Mouse (Mus musculus): Measurements from ENCODE around the gene Gps1. TPM values are rescaled to one million over a fixed set of nuclear protein-coding genes. Genes with fewer than 3 reads are reported as not detected.

The Gps1 gene
- total RNA-seq (2023): 10 to 100 TPM; 73.1 to 93.6 TPM

GRCm38 (mm10) chr11:120784064-120784791 lies at the start of gene Gps1, which contains the start of gene Rfng:
TSS of gene Gps1 (plus strand) at chr11:120784272.
TSS of gene Rfng (minus strand) at chr11:120784207.

GRCm38 (mm10) chr11:120762672-120763041 lies 21.4 kb upstream of the Gps1 start, which contains the start of gene Hmga1b:
TSS of gene Hmga1b (plus strand) at chr11:120762794.

GRCm38 (mm10) chr11:120795756-120796613 lies 11.9 kb downstream of the Gps1 start, which contains the start of gene Dus1l:
TSS of gene Dus1l (minus strand) at chr11:120796403.

GRCm38 (mm10) chr11:120823956-120824786 lies 40.1 kb downstream of the Gps1 start, which contains the start of gene Fasn:
TSS of gene Fasn (minus strand) at chr11:120824547.

Other genes with a start within 250 kb of the Gps1 start
- gene Mcrip1, start 234.5 kb upstream of the Gps1 start, total RNA-seq (2023): 10 to 100 TPM; 41.4 to 41.6 TPM
- gene Ppp1r27, start 233.1 kb upstream of the Gps1 start, total RNA-seq (2023): not detected
- 100 to 1,000 TPM; 159 to 168 TPM for gene P4hb, start 211.0 kb upstream of the Gps1 start, total RNA-seq (2023)
- gene Arhgdia, start 202.6 kb upstream of the Gps1 start, total RNA-seq (2023): 100 to 1,000 TPM; 410 to 436 TPM
- 100 to 1,000 TPM; 112 to 138 TPM for gene Alyref, start 185.9 kb upstream of the Gps1 start, total RNA-seq (2023)
- gene Anapc11, start 185.9 kb upstream of the Gps1 start, total RNA-seq (2023): 10 to 100 TPM; 80.1 to 83.9 TPM
- gene Npb, start 175.8 kb upstream of the Gps1 start, total RNA-seq (2023): 1 to 10 TPM; 2.4 to 4.5 TPM
- 100 to 1,000 TPM; 131 to 143 TPM for gene Pcyt2, start 166.3 kb upstream of the Gps1 start, total RNA-seq (2023)
- 100 to 1,000 TPM; 132 to 138 TPM for gene Sirt7, start 159.0 kb upstream of the Gps1 start, total RNA-seq (2023)
- gene Mafg, start 150.7 kb upstream of the Gps1 start, total RNA-seq (2023): 10 to 100 TPM; 26.8 to 34.7 TPM
- gene Pycr1, start 140.5 kb upstream of the Gps1 start, total RNA-seq (2023): 1 to 10 TPM; 1.8 to 2.8 TPM
- not detected for gene Myadml2, start 136.1 kb upstream of the Gps1 start, total RNA-seq (2023)
- gene Notum, start 123.1 kb upstream of the Gps1 start, total RNA-seq (2023): not detected
- 100 to 1,000 TPM; 100 to 106 TPM for gene Aspscr1, start 111.3 kb upstream of the Gps1 start, total RNA-seq (2023)
- 10 to 100 TPM; 32.7 to 35.1 TPM for gene Cenpx, start 70.5 kb upstream of the Gps1 start, total RNA-seq (2023)
- gene Lrrc45, start 70.3 kb upstream of the Gps1 start, total RNA-seq (2023): 10 to 100 TPM; 32.4 to 37.7 TPM
- 1 to 10 TPM in 1 of 2 experiments, not detected in 1; 1.4 TPM for gene Rac3, start 62.8 kb upstream of the Gps1 start, total RNA-seq (2023)
- gene Dcxr, start 57.0 kb upstream of the Gps1 start, total RNA-seq (2023): under 1 TPM in 1 of 2 experiments, not detected in 1; 0.89 TPM
- not detected for gene Cbr2, start 52.2 kb upstream of the Gps1 start, total RNA-seq (2023)
- 10 to 100 TPM; 25.4 to 31.0 TPM for gene Hmga1b, start 21.5 kb upstream of the Gps1 start, total RNA-seq (2023)
- gene Rfng, start 65 bp upstream of the Gps1 start, total RNA-seq (2023): 10 to 100 TPM; 16.4 to 16.7 TPM
- gene Dus1l, start 12.1 kb downstream of the Gps1 start, total RNA-seq (2023): 10 to 100 TPM; 53.5 to 62.9 TPM
- gene Fasn, start 40.3 kb downstream of the Gps1 start, total RNA-seq (2023): 100 to 1,000 TPM; 154 to 171 TPM
- gene Ccdc57, start 148.6 kb downstream of the Gps1 start, total RNA-seq (2023): under 1 TPM; 0.39 to 0.84 TPM
- 1 to 10 TPM; 1.9 to 7.6 TPM for gene Slc16a3, start 164.2 kb downstream of the Gps1 start, total RNA-seq (2023)
- 100 to 1,000 TPM; 162 to 175 TPM for gene Csnk1d, start 207.1 kb downstream of the Gps1 start, total RNA-seq (2023)

All from T-cell, adult 66 days (primary cell).